In genomic region chr7:109546186-109546585, GRCm38 (mm10) we compare ENCODE assay signal across 23 mouse cellular contexts. TPM values are rescaled to one million over a fixed set of nuclear protein-coding genes. Genes with fewer than 3 reads are reported as not detected.
A peak's percentile ranks its signal among the peaks of the same experiment; 100 is the strongest.
DNase-seq lines count a peak whose midpoint lies in the region; ATAC-seq and TF ChIP-seq lines count a peak whose summit lies in the region.
"Had no signal": no experiment of that assay in that cellular context is flagged by ENCODE, and none has a peak within 500 bp of the region (broad histone marks: within the 10 kb centered on the region; RNA-seq: fewer than 3 reads in every experiment).

No protein-coding gene starts in this region.

- H3K27me3 ChIP-seq in cerebellum, adult 2 months (ENCODE audit: control insufficient read depth, insufficient read depth, low read length) = no peaks in the 10 kb centered on the region
- H3K27me3 ChIP-seq in intestine, postnatal 0 days (replicated peaks; ENCODE audit: control insufficient read depth, insufficient read depth, low read length) = no peaks in the 10 kb centered on the region
- H3K27me3 ChIP-seq in intestine, embryonic 16.5 days (replicated peaks; ENCODE audit: control insufficient read depth, insufficient read depth, low read length) = no peaks in the 10 kb centered on the region
- no peaks in the 10 kb centered on the region for H3K27me3 ChIP-seq in C2C12 (ENCODE audit: control insufficient read depth, insufficient read depth, insufficient read length)
- H3K27me3 ChIP-seq in myocyte (ENCODE audit: control insufficient read depth, insufficient read depth, insufficient read length) = no peaks in the 10 kb centered on the region
- H3K27me3 ChIP-seq in forebrain, embryonic 12.5 days = no peaks in the 10 kb centered on the region
- H3K27me3 ChIP-seq: CH12.LX; embryonic facial prominence, embryonic 12.5 days; heart, embryonic 13.5 days; liver, embryonic 12.5 days; midbrain, embryonic 15.5 days had no signal

- H3ac ChIP-seq in C2C12 (ENCODE audit: control insufficient read depth, insufficient read length, low read depth) (no peak overlapping the region), myocyte (ENCODE audit: control insufficient read depth, insufficient read length) (no peak overlapping the region)

- H3K4me2 ChIP-seq in intestine, postnatal 0 days (replicated peaks; ENCODE audit: low read depth) = no peak overlapping the region
- H3K4me2 ChIP-seq in intestine, embryonic 16.5 days (ENCODE audit: low read depth, low read length) = no peak overlapping the region
- H3K4me2 ChIP-seq in myocyte (ENCODE audit: low read depth) = peak overlapping the region; percentile 62
- H3K4me2 ChIP-seq in forebrain, embryonic 12.5 days = no peak overlapping the region
- H3K4me2 ChIP-seq: embryonic facial prominence, embryonic 12.5 days; heart, embryonic 13.5 days; liver, embryonic 12.5 days; midbrain, embryonic 15.5 days had no signal

- WGBS in cerebellum, adult 2 months = 94% methylated on average over 2 of the region's 2 CpGs
- 84% methylated on average over 2 of the region's 2 CpGs for WGBS in intestine, postnatal 0 days
- WGBS in intestine, embryonic 16.5 days = 87% methylated on average over 2 of the region's 2 CpGs
- WGBS in forebrain, embryonic 12.5 days = 77% methylated on average over 2 of the region's 2 CpGs

- no peak overlapping the region for H3K27ac ChIP-seq in cerebellum, adult 2 months (ENCODE audit: insufficient read depth, low read length)
- no peak overlapping the region for H3K27ac ChIP-seq in intestine, postnatal 0 days (ENCODE audit: low read depth, low read length)
- no peak overlapping the region for H3K27ac ChIP-seq in intestine, embryonic 16.5 days (ENCODE audit: low read length)
- no peak overlapping the region for H3K27ac ChIP-seq in forebrain, embryonic 12.5 days
- H3K27ac ChIP-seq: embryonic facial prominence, embryonic 12.5 days; liver, embryonic 12.5 days; midbrain, embryonic 15.5 days had no signal

- no peaks in the 10 kb centered on the region; the same call in 1 of the 2 replicates for H3K4me1 ChIP-seq in cerebellum, adult 2 months (ENCODE audit: control insufficient read depth, insufficient read depth, low read length)
- H3K4me1 ChIP-seq in intestine, postnatal 0 days (replicated peaks; ENCODE audit: control insufficient read depth, insufficient read depth, low read length) = no peaks in the 10 kb centered on the region
- H3K4me1 ChIP-seq in intestine, embryonic 16.5 days (ENCODE audit: control insufficient read depth, insufficient read depth, low read length) = peaks cover 3% of the 10 kb centered on the region; the same call in 1 of the 2 replicates
- H3K4me1 ChIP-seq in forebrain, embryonic 12.5 days = no peaks in the 10 kb centered on the region
- H3K4me1 ChIP-seq: embryonic facial prominence, embryonic 12.5 days; liver, embryonic 12.5 days had no signal

- no peak for ATAC-seq in intestine, postnatal 0 days
- no peak for ATAC-seq in intestine, embryonic 16.5 days
- ATAC-seq in forebrain, embryonic 12.5 days (ENCODE audit: low FRiP score) = no peak
- ATAC-seq: forebrain, embryonic 16.5 days; liver, embryonic 12.5 days; midbrain, embryonic 15.5 days had no signal

- no peak overlapping the region for H3K9ac ChIP-seq in intestine, postnatal 0 days (ENCODE audit: low read depth, low read length)
- H3K9ac ChIP-seq in intestine, embryonic 16.5 days (ENCODE audit: low read depth, low read length) = no peak overlapping the region
- H3K9ac ChIP-seq in forebrain, embryonic 12.5 days = no peak overlapping the region
- H3K9ac ChIP-seq: embryonic facial prominence, embryonic 12.5 days; liver, embryonic 12.5 days; midbrain, embryonic 15.5 days had no signal

- H3K79me3 ChIP-seq in C2C12 (ENCODE audit: low read depth) = no peaks in the 10 kb centered on the region

- H3K4me3 ChIP-seq in cerebellum, adult 2 months (replicated peaks; ENCODE audit: insufficient read depth, low read depth, low read length) = no peak overlapping the region
- no peak overlapping the region for H3K4me3 ChIP-seq in intestine, postnatal 0 days (ENCODE audit: low read depth, low read length)
- H3K4me3 ChIP-seq in intestine, embryonic 16.5 days (ENCODE audit: low read length) = no peak overlapping the region
- H3K4me3 ChIP-seq in C2C12 (ENCODE audit: insufficient read depth, poor library complexity, severe bottlenecking) (no peak overlapping the region), myocyte (no peak overlapping the region)
- no peak overlapping the region for H3K4me3 ChIP-seq in forebrain, embryonic 12.5 days (replicated peaks)
- H3K4me3 ChIP-seq: embryonic facial prominence, embryonic 12.5 days; heart, embryonic 13.5 days; liver, embryonic 12.5 days; midbrain, embryonic 15.5 days had no signal

- no peaks in the 10 kb centered on the region for H3K9me3 ChIP-seq in intestine, postnatal 0 days (ENCODE audit: control insufficient read depth)
- H3K9me3 ChIP-seq in intestine, embryonic 16.5 days (ENCODE audit: control insufficient read depth, low read length) = no peaks in the 10 kb centered on the region
- H3K9me3 ChIP-seq in forebrain, embryonic 12.5 days = no peaks in the 10 kb centered on the region
- H3K9me3 ChIP-seq: embryonic facial prominence, embryonic 12.5 days; heart, embryonic 13.5 days; liver, embryonic 12.5 days; midbrain, embryonic 15.5 days had no signal

- H3K79me2 ChIP-seq in C2C12 (ENCODE audit: control insufficient read depth, insufficient read depth) = no peaks in the 10 kb centered on the region
- no peaks in the 10 kb centered on the region for H3K79me2 ChIP-seq in myocyte (ENCODE audit: control insufficient read depth, insufficient read depth)

- TF ChIP-seq CTCF in cerebellum, adult 2 months (IDR thresholded peaks at IDR 0.05; ENCODE audit: borderline replicate concordance, insufficient read depth, low read depth, low read length) = 0 out of 2 replicates have a peak, but pooled peaks have one; percentile 1
- 0 out of 2 replicates have a peak, but pooled peaks have one; percentile 30 for TF ChIP-seq CTCF in intestine, postnatal 0 days (IDR thresholded peaks at IDR 0.05; ENCODE audit: low read depth)
- TF ChIP-seq CTCF in C2C12 (IDR thresholded peaks at IDR 0.05; ENCODE audit: control insufficient read depth, insufficient read depth, insufficient read length) = no peak

- no peak for DNase-seq in cerebellum, adult 2 months
- DNase-seq in cerebellum, postnatal 4 days (ENCODE audit: low spot score in 2 of 2) = no peak
- no peak for DNase-seq in spleen, postnatal 14 days (ENCODE audit: low spot score in 2 of 2)
- DNase-seq: cerebellum, adult 9-10 months; kidney, adult 8-10 months; kidney, postnatal 36 days; layer of hippocampus, adult 9-11 months; lung, adult 2 months; retina, postnatal 1 day; right cerebral cortex, postnatal 4 days; thymus, postnatal 25 days had no signal

- no peak for TF ChIP-seq POLR2A in cerebellum, adult 2 months (IDR thresholded peaks at IDR 0.05; ENCODE audit: borderline replicate concordance, insufficient read depth, low read length)
- no peak for TF ChIP-seq POLR2A in myocyte (IDR thresholded peaks at IDR 0.05; ENCODE audit: insufficient read length, low read depth)

- peaks cover 65% of the 10 kb centered on the region for H3K36me3 ChIP-seq in intestine, postnatal 0 days (ENCODE audit: control insufficient read depth, insufficient read depth)
- peaks cover 22% of the 10 kb centered on the region for H3K36me3 ChIP-seq in intestine, embryonic 16.5 days (ENCODE audit: control insufficient read depth, insufficient read depth, low read length)
- H3K36me3 ChIP-seq in C2C12 (ENCODE audit: control insufficient read depth, insufficient read depth) (peaks cover 45% of the 10 kb centered on the region), myocyte (ENCODE audit: control insufficient read depth, insufficient read depth) (peaks cover 22% of the 10 kb centered on the region)
- H3K36me3 ChIP-seq in forebrain, embryonic 12.5 days (replicated peaks) = peaks cover 5% of the 10 kb centered on the region
- H3K36me3 ChIP-seq: midbrain, embryonic 15.5 days had no signal

TF ChIP-seq in C2C12, 6 proteins besides CTCF, POLR2A, EP300 and RAD21:
- TF ChIP-seq MYOD1 (IDR thresholded peaks at IDR 0.05; ENCODE audit: control insufficient read depth, insufficient read length, low read depth) (no peak), CEBPB (IDR thresholded peaks at IDR 0.05; ENCODE audit: low read depth) (peak; percentile 85)

TF ChIP-seq in myocyte, 11 proteins besides CTCF, POLR2A, EP300 and RAD21:
- no peak for TF ChIP-seq MAX (IDR thresholded peaks at IDR 0.05; ENCODE audit: low read depth)
- TF ChIP-seq CEBPB (IDR thresholded peaks at IDR 0.05; ENCODE audit: insufficient read depth, poor library complexity, severe bottlenecking) = peak; percentile 86

RNA-seq across cellular contexts. Expression of gene Rpl27a, which starts 27.2 kb away (rescaled TPM):
- polyA plus RNA-seq in cerebellum, adult 2 months (2012; rRNA removed) = 299 and 318 TPM in 2 replicates
- polyA plus RNA-seq in intestine, postnatal 0 days (2015; fragmentation: Nextera tagmentation; extraction: Ambion mirVana) = 81.0 and 95.7 TPM in 2 replicates
- polyA plus RNA-seq in intestine, embryonic 16.5 days (2015; fragmentation: Nextera tagmentation; extraction: Ambion mirVana) = 115 and 131 TPM in 2 replicates
- polyA plus RNA-seq in C2C12 (2012; fragmentation: generic; extraction: Trizol) (1,692 TPM), myocyte (2012; fragmentation: generic; extraction: Trizol) (1,271 TPM)
- polyA plus RNA-seq in forebrain, embryonic 12.5 days (2016; fragmentation: Nextera tagmentation; extraction: Ambion mirVana) = 97.2 and 98.3 TPM in 2 replicates

RNA-seq across cellular contexts. Expression of gene Trim66, which starts 38.3 kb away (rescaled TPM):
- 11.3 and 11.6 TPM in 2 replicates for polyA plus RNA-seq in cerebellum, adult 2 months (2012; rRNA removed)
- 0.01 and 0.05 TPM in 2 replicates for polyA plus RNA-seq in intestine, postnatal 0 days (2015; fragmentation: Nextera tagmentation; extraction: Ambion mirVana)
- polyA plus RNA-seq in intestine, embryonic 16.5 days (2015; fragmentation: Nextera tagmentation; extraction: Ambion mirVana) = 0.01 TPM in 1 of 2 replicates, not detected in the other
- polyA plus RNA-seq in C2C12 (2012; fragmentation: generic; extraction: Trizol) (0.57 TPM), myocyte (2012; fragmentation: generic; extraction: Trizol) (0.55 TPM)
- polyA plus RNA-seq in forebrain, embryonic 12.5 days (2016; fragmentation: Nextera tagmentation; extraction: Ambion mirVana) = 0.64 and 1.6 TPM in 2 replicates
- polyA plus RNA-seq: heart, embryonic 13.5 days; limb, embryonic 11.5 days had no signal
